Mouse (Mus musculus) forebrain, embryonic 14.5 days (tissue): Measurements from ENCODE around the gene Ceacam9. TPM values are rescaled to one million over a fixed set of nuclear protein-coding genes. Genes with fewer than 3 reads are reported as not detected.

ENCODE experiments used
- polyA plus RNA-seq: library from polyadenylated mRNA; unstranded; fragments of >200 nt; fragmentation: Nextera tagmentation; extraction: Ambion mirVana; gene quantifications from 2 replicates; pipeline ENCODE4 v1.2.1, GENCODE M21; 2014

Ceacam9 gene
- polyA plus RNA-seq, 1 experiment from 2014 or later = not detected

Other genes with a start within 250 kb of the Ceacam9 start
- gene Npas1, start 244.2 kb upstream of the Ceacam9 start, polyA plus RNA-seq = 2.4 and 3.4 TPM in 2 replicates
- 29.6 and 36.1 TPM in 2 replicates for gene Arhgap35, start 106.9 kb upstream of the Ceacam9 start, polyA plus RNA-seq
- not detected in 2 replicates for gene Ceacam15, start 46.2 kb upstream of the Ceacam9 start, polyA plus RNA-seq
- 453 and 484 TPM in 2 replicates for gene Ap2s1, start 16.5 kb downstream of the Ceacam9 start, polyA plus RNA-seq
- gene Slc1a5, start 59.4 kb downstream of the Ceacam9 start, polyA plus RNA-seq = 7.0 and 7.4 TPM in 2 replicates
- gene Strn4, start 94.0 kb downstream of the Ceacam9 start, polyA plus RNA-seq = 175 and 186 TPM in 2 replicates
- 26.4 and 30.3 TPM in 2 replicates for gene Fkrp, start 94.8 kb downstream of the Ceacam9 start, polyA plus RNA-seq
- 4.5 and 6.7 TPM in 2 replicates for gene Prkd2, start 121.0 kb downstream of the Ceacam9 start, polyA plus RNA-seq
- gene Dact3, start 153.4 kb downstream of the Ceacam9 start, polyA plus RNA-seq = 3.5 and 4.4 TPM in 2 replicates
- 9.8 and 11.0 TPM in 2 replicates for gene Gng8, start 169.9 kb downstream of the Ceacam9 start, polyA plus RNA-seq
- 0.12 and 0.22 TPM in 2 replicates for gene Ptgir, start 184.6 kb downstream of the Ceacam9 start, polyA plus RNA-seq
- gene Calm3, start 202.2 kb downstream of the Ceacam9 start, polyA plus RNA-seq = 473 and 491 TPM in 2 replicates
- 48.1 and 63.2 TPM in 2 replicates for gene Pnmal2, start 222.8 kb downstream of the Ceacam9 start, polyA plus RNA-seq
- 55.5 and 61.9 TPM in 2 replicates for gene Pnmal1, start 237.8 kb downstream of the Ceacam9 start, polyA plus RNA-seq